Mouse (Mus musculus) forebrain, embryonic 12.5 days (tissue): ENCODE measurements around the gene Fen1. TPM values are rescaled to one million over a fixed set of nuclear protein-coding genes. Genes with fewer than 3 reads are reported as not detected.

Experiments
- ATAC-seq: fragments of 200-750 bp; cut with Nextera tagmentation; 2 replicates; pipeline ENCODE4 v1.8.0; 2017; ENCODE audit warnings: moderate TSS enrichment; ENCODE audit not compliant: low FRiP score
- H3K27ac ChIP-seq: fragments of 300-500 bp; sonication (generic); 2 replicates; pipeline ENCODE4 v1.5.1; 2016; ENCODE audit warnings: mild to moderate bottlenecking
- H3K27me3 ChIP-seq: fragments of 300-500 bp; sonication (generic); 2 replicates; pipeline ENCODE4 v1.6.1; 2016; ENCODE audit warnings: mild to moderate bottlenecking
- H3K36me3 ChIP-seq: fragments of 300-500 bp; sonication (generic); replicated peaks from 2 replicates; pipeline ENCODE4 v1.6.1; 2016; ENCODE audit warnings: mild to moderate bottlenecking
- H3K4me1 ChIP-seq: fragments of 300-500 bp; sonication (generic); 2 replicates; pipeline ENCODE4 v1.6.1; 2016
- H3K4me2 ChIP-seq: fragments of 300-500 bp; sonication (generic); 2 replicates; pipeline ENCODE4 v1.6.1; 2016; ENCODE audit warnings: mild to moderate bottlenecking, moderate library complexity
- H3K4me3 ChIP-seq: fragments of 300-500 bp; sonication (generic); replicated peaks from 2 replicates; pipeline ENCODE4 v1.5.1; 2016; ENCODE audit warnings: mild to moderate bottlenecking
- H3K9ac ChIP-seq: fragments of 300-500 bp; sonication (generic); 2 replicates; pipeline ENCODE4 v1.6.1; 2016; ENCODE audit warnings: mild to moderate bottlenecking
- H3K9me3 ChIP-seq: fragments of 300-500 bp; sonication (generic); 2 replicates; pipeline ENCODE4 v1.6.1; 2016
- WGBS: fragments of 180-500 bp; shearing (Covaris S2); methylation state at CpG from one replicate; pipeline ENCODE4 v1.1.7; 2016; 5-methylcytosine and 5-hydroxymethylcytosine counted together
- polyA plus RNA-seq: library from polyadenylated mRNA; unstranded; fragments of >200 nt; fragmentation: Nextera tagmentation; extraction: Ambion mirVana; gene quantifications from 2 replicates; pipeline ENCODE4 v1.2.1, GENCODE M21; 2016

Gene Fen1
- polyA plus RNA-seq, 1 experiment from 2014 or later = 130 TPM

DNA sequence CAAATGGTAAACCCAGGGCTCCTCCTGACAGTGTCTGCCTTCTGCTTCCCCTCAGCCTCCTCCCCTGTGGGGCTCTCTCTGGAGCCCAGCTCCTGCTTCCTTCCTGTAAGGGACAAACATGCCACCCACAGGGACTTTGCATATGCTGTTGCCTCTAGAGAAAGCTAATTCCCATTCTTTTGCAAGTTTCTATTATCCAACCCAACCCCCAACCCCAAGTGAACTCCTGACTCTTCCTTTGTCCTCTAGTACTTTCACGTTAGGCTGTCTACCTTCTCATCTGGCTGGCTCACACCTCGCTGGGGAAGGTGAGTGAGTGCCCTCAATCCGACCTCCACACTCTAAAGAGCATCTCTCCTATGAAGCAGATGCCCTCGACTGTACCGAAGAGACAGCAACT lies 27.9 kb upstream of the Fen1 start:
- 12% methylated on average over 5 of the region's 5 CpGs for WGBS
- no peak overlapping the region for H3K4me3 ChIP-seq

GRCm38 (mm10) chr19:10231016-10231415 lies 27.0 kb upstream of the Fen1 start:
- Histone ChIP-seq H3K9ac (no peak overlapping the region), H3K36me3 (no peaks in the 10 kb centered on the region)

More for the DNA sequence above, 27.9 kb upstream of the Fen1 start:
- H3K27me3 ChIP-seq = peaks cover 27% of the 10 kb centered on the region
- H3K4me2 ChIP-seq = no peak overlapping the region
- H3K4me1 ChIP-seq = peaks cover 17% of the 10 kb centered on the region
- H3K36me3 ChIP-seq = no peaks in the 10 kb centered on the region
- no peak for ATAC-seq
- H3K9me3 ChIP-seq = no peaks in the 10 kb centered on the region
- H3K27ac ChIP-seq = no peak overlapping the region
- H3K9ac ChIP-seq = no peak overlapping the region

DNA sequence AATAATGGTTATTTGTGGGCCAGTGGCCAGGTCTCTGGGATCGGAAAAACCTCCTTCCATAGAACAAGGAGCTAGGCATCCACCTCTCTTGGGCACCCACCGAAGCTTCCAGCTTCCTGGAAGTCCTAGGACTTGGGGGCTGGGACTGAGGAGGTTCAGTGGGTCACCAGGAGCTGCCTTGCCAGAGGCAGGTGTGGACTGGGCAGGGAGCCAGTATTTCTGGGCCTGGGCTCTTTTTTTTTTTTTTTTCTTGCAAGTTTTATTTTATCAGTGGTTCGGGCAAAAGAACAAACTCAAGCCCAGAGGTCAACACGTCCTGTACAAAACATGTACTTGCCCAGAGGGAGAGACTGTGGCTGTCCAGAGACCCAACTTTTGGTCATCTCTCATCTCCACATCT lies 21.8 kb upstream of the Fen1 start:
- H3K27me3 ChIP-seq = peaks cover 6% of the 10 kb centered on the region; the same call in 1 of the 2 replicates
- 91% methylated on average over 4 of the region's 4 CpGs for WGBS
- H3K4me1 ChIP-seq = peaks cover 10% of the 10 kb centered on the region
- H3K9me3 ChIP-seq = no peaks in the 10 kb centered on the region
- H3K4me3 ChIP-seq = no peak overlapping the region
- no peak for ATAC-seq
- H3K9ac ChIP-seq = no peak overlapping the region
- no peak overlapping the region for H3K4me2 ChIP-seq
- no peak overlapping the region for H3K27ac ChIP-seq
- no peaks in the 10 kb centered on the region for H3K36me3 ChIP-seq

More at GRCm38 (mm10) chr19:10231016-10231415, 27.0 kb upstream of the Fen1 start:
- WGBS = 7% methylated on average over 7 of the region's 7 CpGs
- H3K4me3 ChIP-seq = no peak overlapping the region
- no peak overlapping the region for H3K27ac ChIP-seq
- H3K4me2 ChIP-seq = no peak overlapping the region
- H3K27me3 ChIP-seq = peaks cover 27% of the 10 kb centered on the region
- H3K4me1 ChIP-seq = peaks cover 17% of the 10 kb centered on the region
- ATAC-seq = no peak
- H3K9me3 ChIP-seq = no peaks in the 10 kb centered on the region

DNA sequence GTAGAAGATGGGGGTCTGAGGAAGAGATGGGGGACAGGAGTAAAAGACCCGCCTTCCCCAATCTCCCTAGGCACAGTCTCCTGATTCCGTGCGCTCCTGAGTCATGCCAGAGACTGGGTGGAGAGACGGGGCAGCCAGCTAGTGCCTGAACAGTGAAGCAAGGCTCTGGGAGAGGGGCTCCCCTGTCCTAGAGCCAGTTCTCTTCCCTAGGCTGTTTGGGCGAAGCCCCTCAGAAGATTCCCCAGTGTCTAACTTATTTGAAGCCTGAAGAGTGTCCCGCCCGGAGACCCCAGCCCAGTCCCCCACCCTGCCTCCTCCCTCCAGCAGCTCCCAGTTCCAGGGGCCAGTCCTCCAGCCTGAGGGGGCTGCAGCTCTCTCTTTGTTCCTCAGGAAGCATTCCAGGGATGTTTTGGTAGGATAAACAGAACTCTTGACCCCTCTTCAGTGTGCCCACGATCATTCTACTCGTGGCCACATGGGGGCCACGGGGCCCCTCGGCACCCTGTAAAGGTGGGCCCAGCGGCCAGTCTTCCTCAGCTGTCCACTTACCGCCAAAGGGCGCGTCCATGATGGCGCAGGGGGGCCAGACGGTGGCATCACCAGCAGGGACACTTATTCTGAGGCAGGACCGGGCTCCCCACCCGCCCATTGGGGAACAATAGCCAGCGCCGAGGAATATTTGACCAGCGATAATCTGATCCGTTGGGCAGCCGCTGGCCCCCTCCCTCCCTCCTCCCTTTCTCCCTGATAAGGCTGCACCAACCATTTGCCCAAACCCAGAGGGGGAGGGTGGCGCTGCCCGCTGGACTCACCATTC lies 20.9 kb upstream of the Fen1 start:
- Histone ChIP-seq H3K36me3 (no peaks in the 10 kb centered on the region), H3K4me1 (peaks cover 9% of the 10 kb centered on the region), H3K27me3 (peaks cover 4% of the 10 kb centered on the region; the same call in 1 of the 2 replicates), H3K4me3 (peak overlapping the region; percentile 11; the same call in 1 of the 2 replicates), H3K9ac (peak overlapping the region; percentile 18; the same call in 1 of the 2 replicates), H3K4me2 (peak overlapping the region; percentile 37), H3K27ac (no peak overlapping the region), H3K9me3 (no peaks in the 10 kb centered on the region)
- ATAC-seq = no peak
- WGBS = 30% methylated on average over 26 of the region's 26 CpGs

- Histone ChIP-seq H3K27me3 (peaks cover 2% of the 10 kb centered on the region; the same call in 1 of the 2 replicates), H3K4me1 (peaks cover 12% of the 10 kb centered on the region), H3K9ac (no peak overlapping the region), H3K4me3 (no peak overlapping the region), H3K9me3 (no peaks in the 10 kb centered on the region), H3K27ac (no peak overlapping the region), H3K4me2 (no peak overlapping the region), H3K36me3 (no peaks in the 10 kb centered on the region)
- ATAC-seq = no peak
- 72% methylated on average over 4 of the region's 4 CpGs for WGBS
Observed at GRCm38 (mm10) chr19:10223561-10223960, 19.6 kb upstream of the Fen1 start.

DNA sequence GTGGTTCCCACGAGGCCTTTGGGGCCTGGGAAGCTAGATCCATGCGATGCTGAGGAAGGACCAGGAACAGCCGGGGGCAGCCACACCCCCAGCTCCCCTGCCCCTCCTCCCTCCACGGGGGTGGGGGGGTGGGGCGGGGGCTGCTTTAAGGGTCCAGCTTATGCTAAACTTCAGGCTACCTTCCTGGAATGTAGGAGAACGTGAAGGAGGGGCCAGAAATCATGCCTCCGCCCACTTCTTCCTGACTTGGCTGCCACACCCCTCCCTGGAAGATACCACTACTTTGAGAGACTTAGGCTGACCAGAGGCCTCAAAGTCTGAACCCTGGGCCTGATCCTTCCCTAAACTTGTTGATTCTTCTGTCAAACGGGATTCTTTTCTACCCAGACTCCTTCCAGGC lies 18.7 kb upstream of the Fen1 start:
- Histone ChIP-seq H3K4me2 (no peak overlapping the region), H3K9me3 (no peaks in the 10 kb centered on the region), H3K9ac (no peak overlapping the region), H3K27ac (no peak overlapping the region), H3K27me3 (no peaks in the 10 kb centered on the region), H3K4me1 (peaks cover 12% of the 10 kb centered on the region), H3K4me3 (no peak overlapping the region), H3K36me3 (no peaks in the 10 kb centered on the region)
- no peak for ATAC-seq
- WGBS = 47% methylated on average over 8 of the region's 8 CpGs

DNA sequence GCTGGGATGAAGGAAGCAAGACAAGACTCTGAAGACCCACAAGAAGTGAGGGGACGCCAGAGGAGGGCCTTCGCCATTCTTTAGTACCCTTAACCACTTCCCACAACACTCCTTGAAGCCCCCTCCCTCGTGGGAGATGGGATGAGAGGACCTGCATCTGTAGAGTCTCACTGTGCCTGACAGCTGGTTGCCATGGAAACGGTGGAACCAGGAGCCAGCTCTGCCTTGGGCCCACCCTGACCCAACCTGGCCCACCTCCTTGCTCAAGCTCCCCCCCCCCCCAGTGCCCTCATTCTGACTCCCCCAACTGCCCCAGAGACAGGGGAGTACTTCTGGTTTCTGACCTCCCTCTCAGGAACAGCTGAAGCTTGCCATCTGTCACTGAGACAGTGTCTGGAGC lies 17.6 kb upstream of the Fen1 start:
- H3K27me3 ChIP-seq = no peaks in the 10 kb centered on the region
- H3K9ac ChIP-seq = no peak overlapping the region
- H3K36me3 ChIP-seq = no peaks in the 10 kb centered on the region
- no peak overlapping the region for H3K27ac ChIP-seq
- H3K9me3 ChIP-seq = no peaks in the 10 kb centered on the region
- peaks cover 12% of the 10 kb centered on the region for H3K4me1 ChIP-seq
- H3K4me2 ChIP-seq = no peak overlapping the region
- no peak for ATAC-seq
- no peak overlapping the region for H3K4me3 ChIP-seq
- 70% methylated on average over 4 of the region's 4 CpGs for WGBS

GRCm38 (mm10) chr19:10219593-10219992 lies 15.6 kb upstream of the Fen1 start:
- Histone ChIP-seq H3K36me3 (no peaks in the 10 kb centered on the region), H3K4me2 (no peak overlapping the region), H3K27ac (no peak overlapping the region), H3K4me3 (no peak overlapping the region), H3K4me1 (0 out of 2 replicates have a peak, but pooled peaks cover 3% of the 10 kb centered on the region), H3K9ac (no peak overlapping the region), H3K9me3 (no peaks in the 10 kb centered on the region), H3K27me3 (no peaks in the 10 kb centered on the region)
- WGBS = 76% methylated on average over 6 of the region's 6 CpGs
- no peak for ATAC-seq

DNA sequence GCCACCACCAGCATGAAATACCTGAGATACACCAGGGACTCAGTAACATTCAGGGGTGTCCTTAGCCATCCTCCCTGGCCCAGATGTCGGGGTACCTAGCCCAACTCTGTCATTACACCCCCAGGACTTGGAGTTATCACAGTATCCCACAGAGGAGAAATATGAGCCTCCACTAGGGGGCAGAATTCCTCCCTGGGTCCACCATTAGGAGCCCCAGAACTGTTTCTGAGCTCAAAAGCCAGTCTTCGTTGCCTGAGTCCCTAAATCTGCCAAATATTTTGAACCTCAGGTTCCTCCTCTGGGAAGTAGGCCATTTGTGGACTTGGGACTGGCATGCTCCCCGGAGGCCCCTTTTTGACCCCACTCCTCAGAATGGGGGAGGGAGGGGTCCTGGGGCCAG lies 15.1 kb upstream of the Fen1 start:
- Histone ChIP-seq H3K9ac (no peak overlapping the region), H3K27me3 (no peaks in the 10 kb centered on the region), H3K9me3 (no peaks in the 10 kb centered on the region), H3K4me2 (no peak overlapping the region), H3K27ac (no peak overlapping the region), H3K36me3 (no peaks in the 10 kb centered on the region), H3K4me1 (0 out of 2 replicates have a peak, but pooled peaks cover 3% of the 10 kb centered on the region), H3K4me3 (no peak overlapping the region)
- no peak; the same call in 1 of the 2 replicates for ATAC-seq
- 62% methylated on average over 3 of the region's 3 CpGs for WGBS

- Histone ChIP-seq H3K4me1 (0 out of 2 replicates have a peak, but pooled peaks cover 3% of the 10 kb centered on the region), H3K36me3 (peaks cover 12% of the 10 kb centered on the region; the same call in 1 of the 2 replicates), H3K9me3 (no peaks in the 10 kb centered on the region), H3K27ac (no peak overlapping the region), H3K4me3 (no peak overlapping the region), H3K27me3 (no peaks in the 10 kb centered on the region), H3K9ac (no peak overlapping the region), H3K4me2 (no peak overlapping the region)
- WGBS = 90% methylated on average over 8 of the region's 8 CpGs
- ATAC-seq = no peak
Observed at GRCm38 (mm10) chr19:10216101-10216500, 12.1 kb upstream of the Fen1 start.

GRCm38 (mm10) chr19:10213796-10214471 lies 10.0 kb upstream of the Fen1 start:
- no peaks in the 10 kb centered on the region for H3K27me3 ChIP-seq
- no peaks in the 10 kb centered on the region for H3K4me1 ChIP-seq
- no peak for ATAC-seq
- H3K4me3 ChIP-seq = no peak overlapping the region
- no peak overlapping the region for H3K9ac ChIP-seq
- WGBS = 86% methylated on average over 10 of the region's 10 CpGs
- no peak overlapping the region for H3K4me2 ChIP-seq
- peaks cover 33% of the 10 kb centered on the region for H3K36me3 ChIP-seq
- H3K9me3 ChIP-seq = no peaks in the 10 kb centered on the region
- no peak overlapping the region for H3K27ac ChIP-seq

- peaks cover 61% of the 10 kb centered on the region for H3K36me3 ChIP-seq
- WGBS = 89% methylated on average over 4 of the region's 4 CpGs
- no peak for ATAC-seq
- no peak overlapping the region for H3K9ac ChIP-seq
- no peak overlapping the region for H3K4me3 ChIP-seq
- no peaks in the 10 kb centered on the region for H3K9me3 ChIP-seq
- no peak overlapping the region for H3K4me2 ChIP-seq
- H3K4me1 ChIP-seq = no peaks in the 10 kb centered on the region
- H3K27me3 ChIP-seq = no peaks in the 10 kb centered on the region
- no peak overlapping the region for H3K27ac ChIP-seq
Observed at GRCm38 (mm10) chr19:10210885-10211284, 6.9 kb upstream of the Fen1 start.
